Mouse (Mus musculus) limb, embryonic 14.5 days (tissue): ENCODE results near the gene Hcrt. TPM values are rescaled to one million over a fixed set of nuclear protein-coding genes. Genes with fewer than 3 reads are reported as not detected.
A peak's percentile ranks its signal among the peaks of the same experiment; 100 is the strongest.

Experiments
- ATAC-seq: fragments of 200-750 bp; cut with Nextera tagmentation; 2 replicates; pipeline ENCODE4 v1.8.0; 2017; ENCODE audit warnings: low read depth, moderate number of reproducible peaks, moderate TSS enrichment; ENCODE audit not compliant: low FRiP score
- DNase-seq: peaks from one replicate; pipeline ENCODE4 v3.0.0-alpha.2; 2015; ENCODE audit warnings: low spot score
- H3K27ac ChIP-seq: fragments of 300-500 bp; sonication (generic); replicated peaks from 2 replicates; pipeline ENCODE4 v1.5.1; 2014; ENCODE audit warnings: low read depth, mild to moderate bottlenecking, low read length, moderate library complexity, mixed read lengths
- H3K27me3 ChIP-seq: fragments of 300-500 bp; sonication (generic); 2 replicates; pipeline ENCODE4 v1.6.1; 2014; ENCODE audit warnings: low read length, mixed read lengths; ENCODE audit not compliant: control insufficient read depth, insufficient read depth
- H3K36me3 ChIP-seq: fragments of 300-500 bp; sonication (generic); 2 replicates; pipeline ENCODE4 v1.6.1; 2014; ENCODE audit warnings: mild to moderate bottlenecking, low read length, moderate library complexity, mixed read lengths; ENCODE audit not compliant: control insufficient read depth, insufficient read depth
- H3K4me1 ChIP-seq: fragments of 300-500 bp; sonication (generic); 2 replicates; pipeline ENCODE4 v1.6.1; 2014; ENCODE audit warnings: antibody characterized with exemption, low read length, mixed read lengths; ENCODE audit not compliant: control insufficient read depth, insufficient read depth
- H3K4me2 ChIP-seq: fragments of 300-500 bp; sonication (generic); replicated peaks from 2 replicates; pipeline ENCODE4 v1.6.1; 2014; ENCODE audit warnings: low read depth, mild to moderate bottlenecking, low read length, moderate library complexity; ENCODE audit not compliant: severe bottlenecking
- H3K4me3 ChIP-seq: fragments of 300-500 bp; sonication (generic); replicated peaks from 2 replicates; pipeline ENCODE4 v1.5.1; 2014; ENCODE audit warnings: low read length
- H3K9ac ChIP-seq: fragments of 300-500 bp; sonication (generic); 2 replicates; pipeline ENCODE4 v1.6.1; 2014; ENCODE audit warnings: mild to moderate bottlenecking, low read depth, low read length, moderate library complexity; ENCODE audit not compliant: severe bottlenecking
- H3K9me3 ChIP-seq: fragments of 300-500 bp; sonication (generic); 2 replicates; pipeline ENCODE4 v1.6.1; 2016; ENCODE audit warnings: low read length; ENCODE audit not compliant: control insufficient read depth
- POLR2A ChIP-seq: fragments of 200-500 bp; IDR thresholded peaks from 2 replicates; pipeline ENCODE4 v1.8.0; 2012; ENCODE audit warnings: inconsistent platforms, mild to moderate bottlenecking, moderate library complexity, borderline replicate concordance; ENCODE audit not compliant: insufficient read depth, insufficient read length; ENCODE audit errors: extremely low read depth
- WGBS: fragments of 180-500 bp; shearing (Covaris S2); extraction: QIAGEN DNeasy Blood & Tissue Kit; methylation state at CpG from one replicate; pipeline ENCODE4 v1.1.7; 2014; 5-methylcytosine and 5-hydroxymethylcytosine counted together
- polyA plus RNA-seq, 2 experiments: library from polyadenylated mRNA; depleted of rRNA in 1 of 2; stranded (reverse) in 1 of 2; unstranded in 1 of 2; fragments of >200 nt; fragmentation: Nextera tagmentation in 1 of 2; extraction: Ambion mirVana in 1 of 2; gene quantifications; 2 replicates each; pipeline versions ENCODE4 v1.2.1 to v1.2.3; 2012 to 2014

The Hcrt gene
- polyA plus RNA-seq, 2 experiments = not detected

GRCm38 (mm10) chr11:100728601-100729000 lies 34.1 kb downstream of the Hcrt start:
- H3K9me3 ChIP-seq = no peaks in the 10 kb centered on the region
- no peak overlapping the region for H3K4me3 ChIP-seq
- H3K4me1 ChIP-seq = no peaks in the 10 kb centered on the region
- H3K27me3 ChIP-seq = no peaks in the 10 kb centered on the region
- H3K4me2 ChIP-seq = no peak overlapping the region
- 82% methylated on average over 6 of the region's 6 CpGs for WGBS
- H3K9ac ChIP-seq = no peak overlapping the region
- DNase-seq (no peak), ATAC-seq (no peak)
- H3K27ac ChIP-seq = no peak overlapping the region
- no peak for TF ChIP-seq POLR2A
- H3K36me3 ChIP-seq = peaks cover 8% of the 10 kb centered on the region; the same call in 1 of the 2 replicates

GRCm38 (mm10) chr11:100727201-100727600 lies 35.5 kb downstream of the Hcrt start:
- H3K27ac ChIP-seq = no peak overlapping the region
- H3K9me3 ChIP-seq = no peaks in the 10 kb centered on the region
- WGBS = 90% methylated on average over 3 of the region's 3 CpGs
- H3K27me3 ChIP-seq = no peaks in the 10 kb centered on the region
- H3K36me3 ChIP-seq = peaks cover 7% of the 10 kb centered on the region; the same call in 1 of the 2 replicates
- no peak for ATAC-seq
- no peak overlapping the region for H3K4me3 ChIP-seq
- DNase-seq = no peak
- H3K9ac ChIP-seq = no peak overlapping the region
- no peak for TF ChIP-seq POLR2A
- no peak overlapping the region for H3K4me2 ChIP-seq
- H3K4me1 ChIP-seq = peaks cover 3% of the 10 kb centered on the region; the same call in 1 of the 2 replicates

GRCm38 (mm10) chr11:100724919-100725512 lies 37.7 kb downstream of the Hcrt start:
- H3K4me2 ChIP-seq = no peak overlapping the region
- no peak for DNase-seq
- no peak for TF ChIP-seq POLR2A
- peaks cover 11% of the 10 kb centered on the region for H3K36me3 ChIP-seq
- no peak overlapping the region for H3K4me3 ChIP-seq
- ATAC-seq = no peak
- H3K4me1 ChIP-seq = peaks cover 3% of the 10 kb centered on the region; the same call in 1 of the 2 replicates
- H3K27ac ChIP-seq = no peak overlapping the region; the same call in 1 of the 2 replicates
- WGBS = 28% methylated on average over 5 of the region's 5 CpGs
- no peak overlapping the region for H3K9ac ChIP-seq
- H3K9me3 ChIP-seq = no peaks in the 10 kb centered on the region
- no peaks in the 10 kb centered on the region for H3K27me3 ChIP-seq

GRCm38 (mm10) chr11:100722493-100723028 lies 40.2 kb downstream of the Hcrt start:
- DNase-seq = no peak
- Histone ChIP-seq H3K4me3 (no peak overlapping the region), H3K4me2 (no peak overlapping the region), H3K36me3 (peaks cover 28% of the 10 kb centered on the region), H3K9ac (no peak overlapping the region), H3K9me3 (no peaks in the 10 kb centered on the region), H3K27me3 (no peaks in the 10 kb centered on the region), H3K27ac (no peak overlapping the region), H3K4me1 (peaks cover 3% of the 10 kb centered on the region; the same call in 1 of the 2 replicates)
- TF ChIP-seq POLR2A = no peak
- no peak for ATAC-seq
- 58% methylated on average over 2 of the region's 2 CpGs for WGBS

- no peak for ATAC-seq
- H3K27ac ChIP-seq = 0 out of 2 replicates have a peak overlapping the region, but pooled peaks have one; percentile 33
- H3K27me3 ChIP-seq = no peaks in the 10 kb centered on the region
- WGBS = 72% methylated on average over 8 of the region's 8 CpGs
- no peak overlapping the region for H3K4me3 ChIP-seq
- no peaks in the 10 kb centered on the region for H3K9me3 ChIP-seq
- peaks cover 34% of the 10 kb centered on the region for H3K36me3 ChIP-seq
- TF ChIP-seq POLR2A = no peak
- no peak overlapping the region for H3K4me2 ChIP-seq
- H3K9ac ChIP-seq = no peak overlapping the region
- DNase-seq = no peak
- H3K4me1 ChIP-seq = peaks cover 3% of the 10 kb centered on the region; the same call in 1 of the 2 replicates
Observed at GRCm38 (mm10) chr11:100721776-100722492, 40.8 kb downstream of the Hcrt start.
